In the genomic region with DNA sequence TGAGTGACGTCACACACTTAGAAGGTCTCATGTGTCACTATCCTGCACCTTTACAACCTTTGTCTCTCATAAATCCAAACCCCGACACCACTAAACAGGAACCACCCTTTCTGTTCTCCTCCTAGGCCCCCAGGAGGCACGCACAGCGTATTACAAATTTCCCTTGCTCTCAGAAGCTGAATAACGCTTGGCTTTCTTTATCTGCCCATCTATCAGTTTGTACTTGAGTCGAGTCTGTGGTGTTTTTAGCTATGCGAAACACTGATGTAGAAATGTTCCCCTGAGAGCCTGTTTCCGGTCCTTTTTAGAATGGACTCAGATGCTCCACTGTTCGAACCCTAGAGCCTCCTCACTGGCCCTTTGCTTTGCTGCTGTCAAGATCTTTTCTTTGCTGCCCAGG, we compare ENCODE assay signal across 24 mouse cellular contexts.
DNase-seq lines count a peak whose midpoint lies in the region; ATAC-seq and TF ChIP-seq lines count a peak whose summit lies in the region.
"Had no signal": no experiment of that assay in that cellular context is flagged by ENCODE, and none has a peak within 500 bp of the region (broad histone marks: within the 10 kb centered on the region; RNA-seq: fewer than 3 reads in every experiment).

No protein-coding gene starts in this region.

- no peaks in the 10 kb centered on the region for H3K27me3 ChIP-seq in CH12.LX (replicated peaks)
- no peaks in the 10 kb centered on the region for H3K27me3 ChIP-seq in forebrain, embryonic 16.5 days (replicated peaks; ENCODE audit: control insufficient read depth, insufficient read depth, low read length)
- H3K27me3 ChIP-seq: embryonic facial prominence, embryonic 12.5 days; embryonic facial prominence, embryonic 15.5 days; heart, embryonic 15.5 days; hindbrain, embryonic 13.5 days had no signal

- TF ChIP-seq EP300 in CH12.LX (IDR thresholded peaks at IDR 0.05; ENCODE audit: low read length), result peak; percentile 50

- H3K9ac ChIP-seq in CH12.LX (ENCODE audit: insufficient read depth, low read depth), result no peak overlapping the region
- H3K9ac ChIP-seq in forebrain, embryonic 16.5 days (replicated peaks; ENCODE audit: low read depth, low read length), result no peak overlapping the region
- H3K9ac ChIP-seq: embryonic facial prominence, embryonic 12.5 days; embryonic facial prominence, embryonic 15.5 days; heart, embryonic 12.5 days; heart, embryonic 15.5 days; hindbrain, embryonic 13.5 days had no signal

- TF ChIP-seq RAD21 in CH12.LX (IDR thresholded peaks at IDR 0.05; ENCODE audit: low read depth, low read length), result no peak

- peaks cover 19 to 41% of the 10 kb centered on the region in 2 experiments for H3K4me1 ChIP-seq in CH12.LX (ENCODE audit: control insufficient read depth in 1 of 2, insufficient read depth in 2 of 2)
- H3K4me1 ChIP-seq in forebrain, embryonic 16.5 days (replicated peaks; ENCODE audit: control insufficient read depth, insufficient read depth, low read length), result no peaks in the 10 kb centered on the region
- H3K4me1 ChIP-seq: embryonic facial prominence, embryonic 12.5 days; heart, embryonic 12.5 days; heart, embryonic 15.5 days; hindbrain, embryonic 10.5 days; hindbrain, embryonic 13.5 days had no signal

- no peak for TF ChIP-seq POLR2A in CH12.LX (IDR thresholded peaks at IDR 0.05; ENCODE audit: low read depth, low read length)

- peak; percentile 52 for DNase-seq in CD4-positive, CD25-positive, alpha-beta regulatory T cell, adult 2 months (ENCODE audit: low read depth, low spot score)
- DNase-seq in CH12.LX (ENCODE audit: extremely low read depth), result peak; percentile 51
- DNase-seq in left cerebral cortex, adult 2 months (ENCODE audit: extremely low spot score in 1 of 2, low spot score in 2 of 2), result no peak
- no peak for DNase-seq in kidney, adult 11 months
- DNase-seq: adrenal gland, postnatal 10 days; adrenal gland, postnatal 36 days; cerebellum, adult 18-20 months; cerebellum, adult 9-10 months; cerebellum, postnatal 14 days; gastrocnemius, postnatal 10 days; gastrocnemius, postnatal 36 days; heart, postnatal 10 days; heart, postnatal 36 days had no signal

- H3K79me2 ChIP-seq in CH12.LX (replicated peaks; ENCODE audit: control insufficient read depth, extremely low read depth, insufficient read depth, poor library complexity, severe bottlenecking), result no peaks in the 10 kb centered on the region

- H3K36me3 ChIP-seq in CH12.LX (replicated peaks in 1 of 2; ENCODE audit: control insufficient read depth in 1 of 2, insufficient read depth in 1 of 2, low read length in 1 of 2), result no peaks in the 10 kb centered on the region
- no peaks in the 10 kb centered on the region for H3K36me3 ChIP-seq in forebrain, embryonic 16.5 days (ENCODE audit: control insufficient read depth, insufficient read depth)
- H3K36me3 ChIP-seq: embryonic facial prominence, embryonic 12.5 days; embryonic facial prominence, embryonic 15.5 days; heart, embryonic 12.5 days; heart, embryonic 15.5 days; hindbrain, embryonic 10.5 days; hindbrain, embryonic 13.5 days had no signal

- peak overlapping the region; percentile 46 for H3K4me2 ChIP-seq in CH12.LX (ENCODE audit: insufficient read depth, low read depth, poor library complexity, severe bottlenecking)
- H3K4me2 ChIP-seq in forebrain, embryonic 16.5 days (ENCODE audit: low read length), result no peak overlapping the region
- H3K4me2 ChIP-seq: embryonic facial prominence, embryonic 12.5 days; embryonic facial prominence, embryonic 15.5 days; heart, embryonic 12.5 days; heart, embryonic 15.5 days; hindbrain, embryonic 13.5 days had no signal

- in situ Hi-C loops in CH12.LX (cut with MboI; ENCODE audit: low pct_ligation_motif_present, low pct_unique_long_range_greater_than_20kb, low sequenced_read_pairs), result loop anchor here (10.0 to 25.0 kb wide), 3 partner anchors 125 to 475 kb away; partner anchors contain the start of gene Hlx

- dilution Hi-C loops in CH12.LX (cut with MboI; ENCODE audit: extremely low pct_ligation_motif_present, extremely low pct_unique_long_range_greater_than_20kb, low sequenced_read_pairs), result no loop called here

- peak; percentile 67 for ATAC-seq in inflammation-experienced regulatory T-cells, adult 6 months
- ATAC-seq in forebrain, embryonic 16.5 days, result no peak
- ATAC-seq: forebrain, embryonic 14.5 days; hindbrain, embryonic 16.5 days; intestine, postnatal 0 days had no signal

- H3K9me3 ChIP-seq in CH12.LX (replicated peaks; ENCODE audit: low read length), result peaks cover 14% of the 10 kb centered on the region
- no peaks in the 10 kb centered on the region for H3K9me3 ChIP-seq in forebrain, embryonic 16.5 days (ENCODE audit: control insufficient read depth, low read length)
- H3K9me3 ChIP-seq: embryonic facial prominence, embryonic 12.5 days; heart, embryonic 15.5 days; hindbrain, embryonic 10.5 days; hindbrain, embryonic 13.5 days had no signal

- H3K27ac ChIP-seq in CH12.LX (ENCODE audit: insufficient read depth, low read depth), result peak overlapping the region; percentile 87; the same call in 1 of the 2 replicates
- no peak overlapping the region for H3K27ac ChIP-seq in forebrain, embryonic 16.5 days (ENCODE audit: low read length)
- no peak overlapping the region for H3K27ac ChIP-seq in left cerebral cortex, adult 2 months
- H3K27ac ChIP-seq: embryonic facial prominence, embryonic 12.5 days; heart, embryonic 15.5 days; hindbrain, embryonic 10.5 days; hindbrain, embryonic 13.5 days had no signal

- WGBS in forebrain, embryonic 16.5 days, result 93% methylated on average over 9 of the region's 9 CpGs

- intact Hi-C loops in left cerebral cortex, adult 2 months (cut with DNase I), result loop anchor here (10.0 kb wide), 1 partner anchor 185 kb away; no protein-coding TSS in a partner anchor

- peak in 1 of 2 experiments; percentile 18; a peak in 1 of 4 replicates for TF ChIP-seq CTCF in CH12.LX (conservative IDR thresholded peaks at IDR 0.05 in 1 of 2, IDR thresholded peaks at IDR 0.05 in 1 of 2; ENCODE audit: low read depth in 2 of 2, low read length in 2 of 2)
- no peak for TF ChIP-seq CTCF in left cerebral cortex, adult 2 months (IDR thresholded peaks at IDR 0.05)

- no peak overlapping the region for H3K4me3 ChIP-seq in CH12.LX (replicated peaks in 1 of 3; ENCODE audit: low read depth in 2 of 3, low read length in 2 of 3, poor library complexity in 1 of 3)
- H3K4me3 ChIP-seq in forebrain, embryonic 16.5 days (replicated peaks; ENCODE audit: low read length), result no peak overlapping the region
- H3K4me3 ChIP-seq in left cerebral cortex, adult 2 months, result no peak overlapping the region
- H3K4me3 ChIP-seq: embryonic facial prominence, embryonic 12.5 days; embryonic facial prominence, embryonic 15.5 days; heart, embryonic 12.5 days; heart, embryonic 15.5 days; hindbrain, embryonic 10.5 days; hindbrain, embryonic 13.5 days had no signal

TF ChIP-seq in CH12.LX, 34 proteins besides CTCF, POLR2A, EP300 and RAD21:
- TF ChIP-seq JUN (IDR thresholded peaks at IDR 0.05; ENCODE audit: insufficient read depth, low read depth, low read length), result no peak
- 0 out of 2 replicates have a peak, but pooled peaks have one; percentile 16 for TF ChIP-seq CHD2 (IDR thresholded peaks at IDR 0.05; ENCODE audit: low read length)
- TF ChIP-seq POLR2AphosphoS2 (IDR thresholded peaks at IDR 0.05; ENCODE audit: low read depth, low read length), result no peak
- TF ChIP-seq TCF12 (IDR thresholded peaks at IDR 0.05; ENCODE audit: low read depth, low read length), result 0 out of 2 replicates have a peak, but pooled peaks have one; percentile 19
- TF ChIP-seq TBP (conservative IDR thresholded peaks at IDR 0.05; ENCODE audit: low read depth, low read length), result 0 out of 2 replicates have a peak, but pooled peaks have one; percentile 28
- TF ChIP-seq NELFE (IDR thresholded peaks at IDR 0.05; ENCODE audit: low read depth, low read length), result no peak
- TF ChIP-seq MAX (IDR thresholded peaks at IDR 0.05; ENCODE audit: low read length), result 0 out of 2 replicates have a peak, but pooled peaks have one; percentile 8
- TF ChIP-seq GABPA (IDR thresholded peaks at IDR 0.05; ENCODE audit: insufficient replicate concordance, low read depth, low read length), result no peak
- peak; percentile 61 for TF ChIP-seq ETS1 (conservative IDR thresholded peaks at IDR 0.05; ENCODE audit: low read depth, low read length)
- TF ChIP-seq MYC (IDR thresholded peaks at IDR 0.05; ENCODE audit: low read depth, low read length), result no peak
- peak; percentile 31; the same call in 1 of the 2 replicates for TF ChIP-seq ELF1 (IDR thresholded peaks at IDR 0.05; ENCODE audit: low read depth, low read length)
- peak; percentile 55; the same call in 1 of the 2 replicates for TF ChIP-seq MEF2A (IDR thresholded peaks at IDR 0.05; ENCODE audit: borderline replicate concordance, low read depth, low read length)
- TF ChIP-seq JUND (conservative IDR thresholded peaks at IDR 0.05; ENCODE audit: low read depth, low read length), result 0 out of 2 replicates have a peak, but pooled peaks have one; percentile 28
- no peak; the same call in 1 of the 2 replicates for TF ChIP-seq BHLHE40 (IDR thresholded peaks at IDR 0.05; ENCODE audit: low read depth, low read length)

Comparison
In these comparisons a context has a peak if more than half of its experiments do, and no peak if none do; other contexts are left out.
1. DNase-seq: peak in CD4-positive, CD25-positive, alpha-beta regulatory T cell, adult 2 months (single experiment) and CH12.LX (single experiment); none in left cerebral cortex, adult 2 months (0 of 2) and kidney, adult 11 months (single experiment).